Mouse (Mus musculus) cortical plate, adult 2 months (tissue): ENCODE results near the gene Rad52. TPM values are rescaled to one million over a fixed set of nuclear protein-coding genes. Genes with fewer than 3 reads are reported as not detected.

Experiments used
- H3K27ac ChIP-seq: fragments of 200-500 bp; 2 replicates; pipeline ENCODE4 v1.5.1; 2012; ENCODE audit warnings: low read length, control low read depth, inconsistent platforms; ENCODE audit not compliant: insufficient read depth
- H3K4me1 ChIP-seq: fragments of 200-500 bp; 2 replicates; pipeline ENCODE4 v1.6.1; 2011; ENCODE audit warnings: low read length; ENCODE audit not compliant: control insufficient read depth, insufficient read depth
- H3K4me3 ChIP-seq: fragments of 200-500 bp; 2 replicates; pipeline ENCODE4 v1.5.1; 2011; ENCODE audit warnings: mild to moderate bottlenecking, low read length, control low read depth; ENCODE audit not compliant: insufficient read depth
- CTCF ChIP-seq: fragments of 200-500 bp; IDR thresholded peaks from 2 replicates; pipeline ENCODE4 v1.5.1; 2011; ENCODE audit warnings: mild to moderate bottlenecking, control low read depth, low read length; ENCODE audit not compliant: insufficient read depth; ENCODE audit errors: extremely low read depth
- POLR2A ChIP-seq: fragments of 200-500 bp; IDR thresholded peaks from 2 replicates; pipeline ENCODE4 v1.6.1; 2011; ENCODE audit warnings: mild to moderate bottlenecking, low read length, control low read depth; ENCODE audit not compliant: insufficient read depth; ENCODE audit errors: extremely low read depth
- polyA plus RNA-seq: library from polyadenylated mRNA; depleted of rRNA; stranded (reverse); fragments of >200 nt; gene quantifications from 2 replicates; pipeline ENCODE4 v1.2.3, GENCODE M21; 2012; rRNA removed

The Rad52 gene
- polyA plus RNA-seq, 1 experiment: 60.6 TPM

DNA sequence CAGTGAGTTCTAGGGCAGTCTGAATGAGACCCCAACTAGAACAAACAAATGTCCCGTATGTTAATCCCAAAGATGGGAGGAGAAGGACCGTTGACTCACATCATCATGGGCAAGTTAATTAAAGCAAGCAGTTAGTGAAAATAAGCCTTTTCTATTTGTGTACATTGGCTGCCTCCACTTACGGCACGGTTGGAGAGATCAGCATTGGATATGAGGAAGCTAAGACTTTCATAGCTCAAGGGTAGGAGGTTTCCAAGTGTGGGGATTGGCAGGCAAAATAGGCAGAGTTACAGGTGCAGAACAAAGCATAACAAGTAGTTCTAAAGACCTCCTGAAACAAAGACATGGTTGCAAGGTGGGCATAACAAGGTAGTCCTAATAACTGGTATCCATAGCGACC, 3.0 kb downstream of the Rad52 start:
- Histone ChIP-seq H3K4me3 (no peak overlapping the region), H3K27ac (no peak overlapping the region), H3K4me1 (peaks cover 1% of the 10 kb centered on the region; the same call in 1 of the 2 replicates)
- no peak for TF ChIP-seq POLR2A
- TF ChIP-seq CTCF: no peak

- TF ChIP-seq CTCF (no peak), POLR2A (no peak)
- no peak overlapping the region for H3K4me3 ChIP-seq
Measured at GRCm38 (mm10) chr6:119912046-119912445, 9.5 kb downstream of the Rad52 start.

DNA sequence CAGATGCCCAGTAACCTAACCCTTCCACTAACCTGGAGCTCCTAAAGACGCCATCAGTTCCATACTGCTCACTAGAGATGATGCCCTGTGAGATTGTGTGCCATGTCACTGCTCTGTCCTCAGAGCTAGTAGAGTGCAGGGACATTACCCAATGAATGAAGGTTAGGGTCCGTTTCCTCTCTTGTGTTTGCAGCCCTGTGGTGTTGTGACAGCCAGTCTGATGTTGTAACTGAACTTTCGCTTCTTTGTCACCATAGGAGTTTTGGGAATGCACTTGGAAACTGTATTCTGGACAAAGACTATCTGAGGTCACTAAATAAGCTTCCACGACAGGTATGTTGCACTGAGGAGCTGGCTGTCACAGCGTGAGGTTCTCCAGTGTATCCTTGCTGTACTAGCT, 13.2 kb downstream of the Rad52 start:
- Histone ChIP-seq H3K4me3 (no peak overlapping the region), H3K4me1 (peaks cover 2% of the 10 kb centered on the region), H3K27ac (no peak overlapping the region)
- no peak for TF ChIP-seq POLR2A
- no peak for TF ChIP-seq CTCF

More at GRCm38 (mm10) chr6:119912046-119912445, 9.5 kb downstream of the Rad52 start:
- Histone ChIP-seq H3K4me1 (peaks cover 2% of the 10 kb centered on the region), H3K27ac (no peak overlapping the region)

DNA sequence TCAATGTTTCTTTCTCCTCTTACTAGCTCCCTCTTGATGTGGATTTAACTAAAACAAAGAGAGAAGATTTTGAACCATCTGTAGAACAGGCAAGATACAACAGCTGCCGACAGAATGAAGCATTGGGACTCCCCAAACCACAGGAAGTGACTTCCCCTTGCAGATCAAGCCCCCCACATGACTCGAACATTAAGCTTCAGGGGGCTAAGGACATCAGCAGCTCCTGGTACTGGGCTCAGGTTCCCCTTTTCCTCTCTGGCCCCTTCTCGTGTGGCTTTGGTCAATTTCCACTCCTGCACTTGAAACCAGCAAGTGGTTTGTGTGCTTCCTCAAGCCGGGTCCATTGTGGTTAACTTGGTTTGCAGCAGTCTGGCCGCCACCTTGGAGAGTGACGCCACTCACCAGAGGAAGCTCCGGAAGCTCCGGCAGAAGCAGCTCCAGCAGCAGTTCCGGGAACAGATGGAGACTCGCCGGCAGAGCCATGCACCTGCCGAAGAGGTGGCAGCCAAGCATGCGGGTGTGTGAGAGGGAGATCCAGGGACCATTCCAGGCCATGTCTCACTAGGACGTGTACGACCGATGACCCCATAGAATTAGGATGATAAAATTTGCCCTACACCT, 16.2 kb downstream of the Rad52 start:
- TF ChIP-seq CTCF: no peak
- TF ChIP-seq POLR2A: no peak
- H3K4me3 ChIP-seq: no peak overlapping the region
- H3K27ac ChIP-seq: no peak overlapping the region
- peaks cover 2% of the 10 kb centered on the region for H3K4me1 ChIP-seq

DNA sequence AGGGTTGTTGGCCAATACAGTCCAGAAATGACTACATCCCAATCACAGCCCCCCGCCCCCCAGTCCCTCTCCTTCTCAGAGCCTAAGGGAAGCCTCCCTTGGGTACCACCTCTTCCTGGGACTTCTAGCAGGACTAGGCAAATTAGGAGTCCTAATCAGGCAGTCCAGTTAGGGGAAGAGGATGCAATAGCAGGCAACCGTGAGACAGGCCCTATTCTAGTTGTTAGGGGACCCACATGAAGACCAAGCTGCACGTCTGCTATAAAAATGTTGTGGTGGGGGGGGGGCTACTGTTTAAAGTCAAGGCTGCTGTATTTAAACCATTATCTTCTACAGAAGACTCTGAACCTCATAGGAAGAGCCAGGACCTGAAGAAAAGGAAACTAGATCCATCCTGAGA, 19.6 kb downstream of the Rad52 start:
- no peak overlapping the region for H3K27ac ChIP-seq
- H3K4me1 ChIP-seq: no peaks in the 10 kb centered on the region
- H3K4me3 ChIP-seq: no peak overlapping the region
- TF ChIP-seq CTCF: no peak
- TF ChIP-seq POLR2A: no peak

DNA sequence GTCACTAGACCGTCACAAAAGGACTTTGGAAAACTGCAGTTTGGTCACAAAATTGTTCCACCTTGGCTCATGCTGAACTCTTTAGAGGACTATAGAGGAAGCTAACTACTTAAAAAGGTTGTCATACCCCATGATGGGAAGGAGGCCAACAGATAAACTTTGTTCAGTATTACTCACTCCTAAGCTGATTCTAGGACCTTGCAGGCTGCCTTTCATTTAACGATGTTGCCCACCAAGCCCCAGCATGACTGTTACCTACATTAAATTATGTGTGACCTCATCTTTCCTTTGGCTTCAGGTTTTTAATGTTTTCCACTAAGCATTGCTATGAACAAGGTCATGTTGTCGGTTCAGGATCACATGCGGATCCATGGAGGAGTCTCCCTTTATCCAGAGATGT, 20.0 kb downstream of the Rad52 start:
- TF ChIP-seq POLR2A (no peak), CTCF (no peak)
- Histone ChIP-seq H3K4me1 (no peaks in the 10 kb centered on the region), H3K27ac (no peak overlapping the region), H3K4me3 (no peak overlapping the region)

DNA sequence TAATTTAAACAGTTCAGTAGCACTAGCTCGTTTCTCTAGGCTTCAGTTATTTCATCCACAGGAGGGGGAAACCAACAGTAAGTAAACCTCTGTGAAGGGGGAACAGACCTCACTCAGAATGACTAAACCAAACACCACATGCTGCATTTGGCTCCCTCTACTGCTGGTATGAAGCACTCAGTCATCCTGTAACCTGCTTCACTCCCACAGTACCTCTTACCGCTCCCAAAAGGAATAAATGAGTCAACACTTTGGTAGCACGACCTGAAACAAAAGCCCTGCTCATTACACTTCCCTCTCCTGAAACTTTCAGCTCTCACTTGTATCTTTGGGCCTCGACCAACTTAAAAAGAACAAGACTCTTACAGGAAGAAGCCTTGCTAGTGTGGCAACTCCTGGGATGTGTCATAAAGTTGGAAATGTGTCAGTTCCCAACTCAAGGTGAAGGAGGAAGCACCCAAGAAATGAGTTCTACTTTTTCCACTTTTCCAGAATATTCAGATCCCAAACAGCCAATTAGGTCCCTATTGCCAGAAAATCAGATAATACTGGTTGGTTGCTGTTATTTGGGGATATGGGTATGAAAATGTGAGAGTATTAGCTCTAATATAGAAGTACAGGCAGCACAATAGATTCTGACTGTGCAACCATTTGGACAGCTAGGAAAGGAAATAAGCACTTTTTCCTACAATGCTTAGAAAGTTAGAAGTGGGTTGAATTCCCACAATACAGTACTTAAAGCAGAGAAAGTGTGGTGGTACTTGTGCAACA, 21.9 kb downstream of the Rad52 start:
- no peak overlapping the region for H3K4me3 ChIP-seq
- TF ChIP-seq CTCF (peak; percentile 78), POLR2A (no peak)
- H3K4me1 ChIP-seq: no peaks in the 10 kb centered on the region
- H3K27ac ChIP-seq: no peak overlapping the region

Other genes with a start within 250 kb of the Rad52 start
- gene Erc1, start 54.5 kb upstream of the Rad52 start, polyA plus RNA-seq: 21.3 and 22.1 TPM in 2 replicates
- gene Wnk1, start 136.0 kb downstream of the Rad52 start, polyA plus RNA-seq: 206 and 212 TPM in 2 replicates
- 6.9 and 7.0 TPM in 2 replicates for gene Ninj2, start 190.7 kb downstream of the Rad52 start, polyA plus RNA-seq